Mouse (Mus musculus): Measurements from ENCODE around the gene Slc9b1. TPM values are rescaled to one million over a fixed set of nuclear protein-coding genes. Genes with fewer than 3 reads are reported as not detected.

Slc9b1 gene
- polyA plus RNA-seq (2015; fragmentation: Nextera tagmentation; extraction: Ambion mirVana): 0.11 and 0.57 TPM in 2 replicates

DNA sequence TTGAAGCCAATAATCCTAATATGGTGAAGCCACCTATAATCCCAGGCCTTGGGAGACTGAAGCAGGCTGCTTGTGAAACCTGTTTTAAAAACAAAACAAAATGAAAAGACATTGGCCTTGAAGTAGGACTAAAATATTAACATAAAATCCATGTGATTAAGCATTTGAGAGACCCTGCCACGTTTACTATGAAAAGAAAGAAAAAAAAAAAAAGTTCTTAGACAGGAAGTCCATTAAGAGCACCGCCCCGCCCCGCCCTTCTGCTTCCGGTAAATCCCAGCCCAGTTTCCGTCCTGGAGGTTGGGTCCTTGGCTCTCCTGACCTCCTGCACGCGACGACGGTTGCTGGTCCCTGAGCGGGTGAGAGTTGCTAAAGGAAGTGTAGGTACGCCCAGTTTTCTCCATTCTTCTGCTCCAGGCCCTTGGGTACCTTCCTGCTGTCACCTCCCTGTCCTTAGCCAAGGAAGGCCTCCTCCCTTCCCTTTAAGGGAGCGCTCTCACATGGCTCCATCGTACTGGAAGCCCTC, at the start of gene Slc9b1:
Slc9b1 (plus strand) TSS at position 291 of the 526 bp plus-strand sequence.
- 60% methylated on average over 14 of the region's 14 CpGs for WGBS

GRCm38 (mm10) chr3:135298560-135298959, 49.3 kb upstream of the Slc9b1 start:
- Histone ChIP-seq H3K27ac (no peak overlapping the region), H3K4me1 (no peaks in the 10 kb centered on the region), H3K36me3 (no peaks in the 10 kb centered on the region), H3K27me3 (no peaks in the 10 kb centered on the region), H3K4me3 (no peak overlapping the region), H3K9ac (no peak overlapping the region), H3K9me3 (no peaks in the 10 kb centered on the region), H3K4me2 (no peak overlapping the region)
- ATAC-seq (ENCODE audit: borderline replicate concordance, extremely low read depth, low FRiP score, low TSS enrichment): no peak
- WGBS: 76% methylated on average over 3 of the region's 3 CpGs

More for the DNA sequence above, at the start of gene Slc9b1:
- no peaks in the 10 kb centered on the region for H3K4me1 ChIP-seq
- H3K27me3 ChIP-seq: no peaks in the 10 kb centered on the region
- H3K4me2 ChIP-seq: no peak within 1 kb of the TSS
- no peaks in the 10 kb centered on the region for H3K36me3 ChIP-seq
- H3K9me3 ChIP-seq: no peaks in the 10 kb centered on the region
- ATAC-seq (ENCODE audit: borderline replicate concordance, extremely low read depth, low FRiP score, low TSS enrichment): no peak
- H3K4me3 ChIP-seq: no peak within 1 kb of the TSS
- H3K27ac ChIP-seq: no peak within 1 kb of the TSS
- no peak within 1 kb of the TSS for H3K9ac ChIP-seq

DNA sequence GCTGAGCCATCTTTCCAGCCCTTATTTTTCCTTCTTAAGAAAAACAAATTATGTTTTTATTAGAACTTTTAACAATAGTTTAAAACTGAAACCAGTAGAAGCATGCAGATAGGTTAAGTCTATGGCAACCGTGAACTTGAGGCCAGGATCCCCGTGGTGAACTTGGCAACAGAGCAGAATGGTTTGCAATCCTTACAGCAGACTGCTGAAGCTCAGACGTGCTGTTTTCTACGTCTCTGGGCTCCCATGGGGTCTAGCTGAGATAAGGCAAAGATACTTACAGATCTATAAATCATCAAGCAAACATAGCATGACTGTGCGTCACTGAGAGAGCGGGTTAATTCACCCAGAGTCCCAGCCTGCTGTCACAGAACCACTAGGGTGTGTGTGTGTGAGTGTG, 47.7 kb upstream of the Slc9b1 start:
- Histone ChIP-seq H3K4me1 (no peaks in the 10 kb centered on the region), H3K9me3 (no peaks in the 10 kb centered on the region), H3K4me2 (no peak overlapping the region), H3K27me3 (no peaks in the 10 kb centered on the region), H3K36me3 (no peaks in the 10 kb centered on the region), H3K4me3 (no peak overlapping the region), H3K9ac (no peak overlapping the region), H3K27ac (no peak overlapping the region)
- 55% methylated on average over 6 of the region's 6 CpGs for WGBS
- no peak for ATAC-seq (ENCODE audit: borderline replicate concordance, extremely low read depth, low FRiP score, low TSS enrichment)

DNA sequence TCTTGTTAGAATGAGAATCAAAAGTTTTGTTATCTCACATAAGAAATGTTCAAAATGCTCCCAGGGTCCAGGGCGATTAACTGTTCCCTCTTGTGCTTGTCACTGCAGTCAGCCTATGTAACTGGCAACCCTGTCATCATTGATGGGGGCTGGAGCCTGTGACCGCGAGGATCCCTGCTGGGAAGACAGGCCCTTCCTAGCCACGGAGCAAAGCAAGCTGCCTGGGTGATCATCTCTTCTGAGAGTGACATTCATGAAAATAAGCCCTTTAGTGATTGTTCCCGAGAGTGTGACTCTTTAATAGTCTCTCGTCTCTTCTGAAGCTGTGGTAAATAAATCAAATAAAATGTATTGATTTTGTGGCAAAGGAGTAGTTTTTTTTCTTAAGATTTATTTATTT, 43.8 kb upstream of the Slc9b1 start:
- WGBS: 39% methylated on average over 6 of the region's 6 CpGs
- H3K9ac ChIP-seq: no peak overlapping the region

GRCm38 (mm10) chr3:135304566-135304965, 43.3 kb upstream of the Slc9b1 start:
- Histone ChIP-seq H3K27me3 (no peaks in the 10 kb centered on the region; the same call in 1 of the 2 replicates), H3K4me3 (no peak overlapping the region), H3K4me1 (0 out of 2 replicates have a peak, but pooled peaks cover 5% of the 10 kb centered on the region), H3K27ac (no peak overlapping the region), H3K4me2 (no peak overlapping the region), H3K9me3 (no peaks in the 10 kb centered on the region), H3K36me3 (no peaks in the 10 kb centered on the region), H3K9ac (no peak overlapping the region)
- WGBS: 19% methylated on average over 9 of the region's 9 CpGs
- no peak for ATAC-seq (ENCODE audit: borderline replicate concordance, extremely low read depth, low FRiP score, low TSS enrichment)

More for the DNA sequence above, 43.8 kb upstream of the Slc9b1 start:
- H3K4me3 ChIP-seq: no peak overlapping the region
- H3K4me1 ChIP-seq: 0 out of 2 replicates have a peak, but pooled peaks cover 5% of the 10 kb centered on the region
- no peak overlapping the region for H3K4me2 ChIP-seq
- no peak for ATAC-seq (ENCODE audit: borderline replicate concordance, extremely low read depth, low FRiP score, low TSS enrichment)
- H3K9me3 ChIP-seq: no peaks in the 10 kb centered on the region
- H3K36me3 ChIP-seq: no peaks in the 10 kb centered on the region
- H3K27me3 ChIP-seq: no peaks in the 10 kb centered on the region; the same call in 1 of the 2 replicates
- H3K27ac ChIP-seq: no peak overlapping the region

GRCm38 (mm10) chr3:135307411-135308259, 40.2 kb upstream of the Slc9b1 start, which contains the start of gene Slc9b2:
Slc9b2 (plus strand) TSS chr3:135307700.
- Histone ChIP-seq H3K9me3 (no peaks in the 10 kb centered on the region), H3K27me3 (no peaks in the 10 kb centered on the region; the same call in 1 of the 2 replicates), H3K9ac (peak within 1 kb of the TSS; percentile 31; the same call in 1 of the 2 replicates), H3K4me3 (peak within 1 kb of the TSS; percentile 41), H3K36me3 (no peaks in the 10 kb centered on the region), H3K27ac (no peak within 1 kb of the TSS), H3K4me1 (0 out of 2 replicates have a peak, but pooled peaks cover 5% of the 10 kb centered on the region), H3K4me2 (peak within 1 kb of the TSS; percentile 83)
- ATAC-seq (ENCODE audit: borderline replicate concordance, extremely low read depth, low FRiP score, low TSS enrichment): peak; percentile 95
- WGBS: 6% methylated on average over 27 of the region's 28 CpGs

GRCm38 (mm10) chr3:135312916-135313491, 34.8 kb upstream of the Slc9b1 start:
- ATAC-seq (ENCODE audit: borderline replicate concordance, extremely low read depth, low FRiP score, low TSS enrichment): no peak
- H3K9me3 ChIP-seq: no peaks in the 10 kb centered on the region
- H3K9ac ChIP-seq: no peak overlapping the region
- H3K4me2 ChIP-seq: no peak overlapping the region
- WGBS: 36% methylated on average over 2 of the region's 2 CpGs
- H3K4me1 ChIP-seq: no peaks in the 10 kb centered on the region
- H3K36me3 ChIP-seq: no peaks in the 10 kb centered on the region
- H3K4me3 ChIP-seq: no peak overlapping the region
- H3K27ac ChIP-seq: no peak overlapping the region
- H3K27me3 ChIP-seq: no peaks in the 10 kb centered on the region

DNA sequence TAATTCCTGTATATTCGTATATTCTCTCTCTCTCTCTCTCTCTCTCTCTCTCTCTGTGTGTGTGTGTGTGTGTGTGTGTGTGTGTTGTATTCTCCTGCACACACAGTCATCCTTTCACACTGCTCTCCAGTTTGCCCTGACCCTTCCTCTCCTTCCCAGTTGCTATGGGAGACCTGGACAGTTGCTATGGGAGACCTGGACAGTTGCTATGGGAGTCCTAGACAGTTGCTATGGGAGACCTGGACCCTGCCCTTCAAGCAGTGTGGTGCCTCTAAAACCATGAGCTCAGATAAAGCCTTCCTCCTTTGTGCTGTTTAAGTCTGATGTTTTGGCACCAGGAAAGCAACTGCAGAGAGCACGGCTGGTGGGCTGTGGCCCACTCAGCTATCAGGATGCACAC, 34.1 kb upstream of the Slc9b1 start:
- Histone ChIP-seq H3K9me3 (no peaks in the 10 kb centered on the region), H3K27me3 (no peaks in the 10 kb centered on the region), H3K27ac (no peak overlapping the region), H3K36me3 (no peaks in the 10 kb centered on the region), H3K9ac (no peak overlapping the region), H3K4me1 (no peaks in the 10 kb centered on the region), H3K4me3 (no peak overlapping the region), H3K4me2 (no peak overlapping the region)
- ATAC-seq (ENCODE audit: borderline replicate concordance, extremely low read depth, low FRiP score, low TSS enrichment): no peak
- WGBS: 79% methylated on average over 2 of the region's 2 CpGs

DNA sequence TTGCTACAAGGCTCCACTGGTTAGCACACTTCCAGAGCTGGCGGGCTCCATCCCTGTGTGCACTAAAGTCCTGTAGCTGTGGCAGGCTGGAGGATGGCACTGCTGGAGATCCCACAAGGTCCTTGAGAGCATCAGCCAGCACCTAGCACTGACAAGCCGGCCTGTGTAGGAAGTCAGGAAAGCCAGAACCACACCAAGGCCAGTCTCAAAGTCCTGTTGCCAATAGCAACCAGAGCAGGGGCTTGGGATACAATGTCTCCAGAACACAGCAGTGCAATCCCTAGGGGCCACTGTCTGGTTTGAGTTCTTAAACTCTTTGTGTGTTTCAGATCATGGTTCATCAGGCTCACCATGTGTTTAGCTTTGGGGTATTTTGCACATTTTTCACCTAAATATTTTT, 33.0 kb upstream of the Slc9b1 start:
- Histone ChIP-seq H3K4me1 (no peaks in the 10 kb centered on the region), H3K36me3 (no peaks in the 10 kb centered on the region), H3K27ac (no peak overlapping the region), H3K9me3 (no peaks in the 10 kb centered on the region), H3K4me2 (no peak overlapping the region), H3K9ac (no peak overlapping the region), H3K4me3 (no peak overlapping the region), H3K27me3 (no peaks in the 10 kb centered on the region)
- no peak for ATAC-seq (ENCODE audit: borderline replicate concordance, extremely low read depth, low FRiP score, low TSS enrichment)
- 64% methylated on average over 2 of the region's 2 CpGs for WGBS

DNA sequence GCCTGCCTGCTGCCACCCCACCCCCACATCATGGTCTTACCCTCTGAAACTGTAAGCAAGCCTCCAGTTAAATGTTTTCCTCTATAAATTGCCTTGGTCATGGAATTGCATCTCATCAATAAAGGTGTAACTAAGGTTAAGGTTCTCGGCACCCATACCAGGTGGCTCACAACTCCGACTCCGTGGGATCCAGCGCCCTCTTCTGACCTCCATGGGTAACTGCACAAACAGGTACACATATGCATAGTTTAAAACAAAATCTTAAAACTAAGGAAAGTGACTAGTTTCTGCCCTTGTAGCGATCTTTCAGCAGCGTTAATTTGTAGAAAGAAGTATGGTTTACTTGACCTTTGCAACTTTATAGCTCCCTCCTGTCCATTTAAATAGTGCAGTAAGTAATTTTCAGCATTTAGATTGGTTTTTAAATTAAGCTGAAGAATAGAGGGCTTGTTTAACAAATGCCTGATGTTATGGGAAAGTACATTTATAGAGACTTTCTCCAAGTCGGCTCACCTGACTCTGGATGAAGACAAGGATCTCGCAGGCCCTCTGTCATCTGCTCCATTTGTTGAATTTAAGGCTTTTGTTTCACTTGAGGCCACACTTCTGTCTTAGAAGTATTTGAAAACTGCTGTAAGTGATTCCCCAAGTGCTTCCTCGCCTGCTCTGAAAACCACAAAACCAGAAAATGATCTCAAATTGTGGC, 32.0 kb upstream of the Slc9b1 start:
- Histone ChIP-seq H3K4me1 (no peaks in the 10 kb centered on the region), H3K27ac (no peak overlapping the region), H3K36me3 (no peaks in the 10 kb centered on the region), H3K9ac (no peak overlapping the region), H3K4me3 (no peak overlapping the region), H3K9me3 (no peaks in the 10 kb centered on the region), H3K4me2 (no peak overlapping the region), H3K27me3 (no peaks in the 10 kb centered on the region)
- WGBS: 81% methylated on average over 9 of the region's 9 CpGs
- no peak for ATAC-seq (ENCODE audit: borderline replicate concordance, extremely low read depth, low FRiP score, low TSS enrichment)

DNA sequence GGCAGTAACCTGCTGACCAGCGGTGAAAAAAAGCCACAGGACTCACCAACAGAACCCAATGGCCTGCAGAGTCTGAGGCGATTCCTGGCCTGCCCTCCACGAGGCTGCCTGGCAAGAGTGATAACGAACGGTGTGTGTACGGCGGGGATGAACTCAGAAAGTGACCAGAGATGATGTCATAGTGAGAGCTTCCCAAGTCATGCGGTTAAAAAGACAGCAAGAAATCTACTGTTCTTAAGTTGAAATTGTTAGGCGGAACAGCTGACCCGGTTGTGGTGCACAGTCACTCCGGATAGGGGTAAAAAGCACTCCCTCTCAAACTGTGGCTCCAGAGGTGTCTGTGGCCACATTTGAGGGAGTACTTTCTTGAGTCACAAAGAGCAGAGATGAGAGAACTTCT, 29.5 kb upstream of the Slc9b1 start:
- no peak for ATAC-seq (ENCODE audit: borderline replicate concordance, extremely low read depth, low FRiP score, low TSS enrichment)
- Histone ChIP-seq H3K36me3 (no peaks in the 10 kb centered on the region), H3K4me3 (no peak overlapping the region), H3K9ac (no peak overlapping the region), H3K9me3 (no peaks in the 10 kb centered on the region), H3K27ac (no peak overlapping the region), H3K27me3 (no peaks in the 10 kb centered on the region), H3K4me2 (no peak overlapping the region), H3K4me1 (no peaks in the 10 kb centered on the region)
- WGBS: 70% methylated on average over 11 of the region's 11 CpGs

Measured in lung, embryonic 15.5 days (tissue).